Mouse (Mus musculus): ENCODE results near the gene Serpinf2.

- TF ChIP-seq CTCF (IDR thresholded peaks at IDR 0.05; ENCODE audit: low read depth, low read length) (no peak), TAL1 (conservative IDR thresholded peaks at IDR 0.05; ENCODE audit: low read depth, low read length) (no peak)
These were observed 17.9 kb downstream of the Serpinf2 start for GRCm38 (mm10) chr11:75421375-75422012.
